Mouse (Mus musculus): ENCODE data around the gene Slc1a2.

The Slc1a2 gene

GRCm38 (mm10) chr2:102714320-102714719, 55.9 kb downstream of the Slc1a2 start:
- DNase-seq (ENCODE audit: low read depth, low spot score) = no peak

- no peak for DNase-seq (ENCODE audit: low read depth, low spot score)
Measured at GRCm38 (mm10) chr2:102715754-102716153, 57.3 kb downstream of the Slc1a2 start.

GRCm38 (mm10) chr2:102721859-102722258, 63.4 kb downstream of the Slc1a2 start:
- no peak for DNase-seq (ENCODE audit: low read depth, low spot score)

GRCm38 (mm10) chr2:102725054-102725453, 66.6 kb downstream of the Slc1a2 start:
- DNase-seq (ENCODE audit: low read depth, low spot score) = no peak

GRCm38 (mm10) chr2:102730386-102730785, 71.9 kb downstream of the Slc1a2 start:
- DNase-seq (ENCODE audit: low read depth, low spot score) = no peak

- no peak for DNase-seq (ENCODE audit: low read depth, low spot score)
Measured at GRCm38 (mm10) chr2:102730788-102731187, 72.3 kb downstream of the Slc1a2 start.

GRCm38 (mm10) chr2:102733128-102733527, 74.7 kb downstream of the Slc1a2 start:
- no peak for DNase-seq (ENCODE audit: low read depth, low spot score)

GRCm38 (mm10) chr2:102734055-102734454, 75.6 kb downstream of the Slc1a2 start:
- no peak for DNase-seq (ENCODE audit: low read depth, low spot score)

- DNase-seq (ENCODE audit: low read depth, low spot score) = no peak
Measured at GRCm38 (mm10) chr2:102735031-102735430, 76.6 kb downstream of the Slc1a2 start.

- DNase-seq (ENCODE audit: low read depth, low spot score) = no peak
Measured at GRCm38 (mm10) chr2:102735811-102736210, 77.4 kb downstream of the Slc1a2 start.

- DNase-seq (ENCODE audit: low read depth, low spot score) = no peak
Measured at GRCm38 (mm10) chr2:102736490-102736889, 78.0 kb downstream of the Slc1a2 start.

- no peak for DNase-seq (ENCODE audit: low read depth, low spot score)
Measured at GRCm38 (mm10) chr2:102738852-102739251, 80.4 kb downstream of the Slc1a2 start.

- DNase-seq (ENCODE audit: low read depth, low spot score) = no peak
Measured at GRCm38 (mm10) chr2:102742685-102743084, 84.2 kb downstream of the Slc1a2 start.

GRCm38 (mm10) chr2:102743918-102744696, 85.6 kb downstream of the Slc1a2 start:
- peak; percentile 83 for DNase-seq (ENCODE audit: low read depth, low spot score)

- no peak for DNase-seq (ENCODE audit: low read depth, low spot score)
Measured at GRCm38 (mm10) chr2:102745259-102745906, 86.9 kb downstream of the Slc1a2 start.

GRCm38 (mm10) chr2:102747758-102748157, 89.3 kb downstream of the Slc1a2 start:
- no peak for DNase-seq (ENCODE audit: low read depth, low spot score)

GRCm38 (mm10) chr2:102749926-102750325, 91.5 kb downstream of the Slc1a2 start:
- no peak for DNase-seq (ENCODE audit: low read depth, low spot score)

GRCm38 (mm10) chr2:102751846-102752245, 93.4 kb downstream of the Slc1a2 start:
- DNase-seq (ENCODE audit: low read depth, low spot score) = no peak

- no peak for DNase-seq (ENCODE audit: low read depth, low spot score)
Measured at GRCm38 (mm10) chr2:102757241-102757860, 98.9 kb downstream of the Slc1a2 start.

- DNase-seq (ENCODE audit: low read depth, low spot score) = no peak
Measured at GRCm38 (mm10) chr2:102759479-102759878, 101.0 kb downstream of the Slc1a2 start.

GRCm38 (mm10) chr2:102760284-102761072, 102.0 kb downstream of the Slc1a2 start:
- peak; percentile 81 for DNase-seq (ENCODE audit: low read depth, low spot score)

- DNase-seq (ENCODE audit: low read depth, low spot score) = no peak
Measured at GRCm38 (mm10) chr2:102763176-102763575, 104.7 kb downstream of the Slc1a2 start.

All from 3T3-L1 (cell line).